Mouse (Mus musculus): ENCODE measurements at regions not wholly inside any gene's neighbourhood (a gene's known extent, or its start where the extent isn't known, plus 50 kb on each side); places are given as distances from the start of the nearest gene placed in this dataset.

GRCm38 (mm10) chr12:113992425-113992824 is 448.7 kb downstream of the Adam6a start:
- TF ChIP-seq CTCF (IDR thresholded peaks at IDR 0.05) (no peak), EP300 (IDR thresholded peaks at IDR 0.05) (no peak)
